Mouse (Mus musculus) embryo, embryonic 10.5 days (tissue): ENCODE results near the gene B3galt5.
"Not testable (repeated sequence)": the region's sequence is repeated elsewhere in the genome, so short reads cannot be mapped to it uniquely, and the experiment has no call there.

ENCODE experiments used
- DNase-seq: peaks from one replicate; pipeline ENCODE4 v3.0.0-alpha.2; 2015; ENCODE audit warnings: low spot score

B3galt5 gene

DNA sequence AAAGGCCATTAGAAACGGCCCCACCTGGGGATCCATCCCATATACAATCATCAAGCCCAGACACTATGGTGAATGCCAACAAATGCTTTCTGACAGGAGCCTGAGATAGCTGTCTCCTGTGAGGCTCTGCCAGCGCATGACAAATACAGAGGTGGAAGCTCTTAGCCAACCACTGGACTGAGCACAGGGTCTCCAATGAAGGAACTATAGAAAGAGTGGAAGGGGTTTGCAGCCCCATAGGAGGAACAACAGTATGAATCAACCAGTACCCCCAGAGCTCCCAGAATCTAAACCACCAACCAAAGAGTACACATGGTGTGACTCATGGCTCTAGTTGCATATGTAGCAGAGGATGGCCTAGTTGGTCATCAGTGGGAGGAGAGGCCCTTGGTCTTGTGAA, 36.1 kb downstream of the B3galt5 start:
- DNase-seq = no peak

GRCm38 (mm10) chr16:96272929-96273619, 37.5 kb downstream of the B3galt5 start:
- DNase-seq = no peak

GRCm38 (mm10) chr16:96276596-96276995, 41.0 kb downstream of the B3galt5 start:
- DNase-seq = no peak

DNA sequence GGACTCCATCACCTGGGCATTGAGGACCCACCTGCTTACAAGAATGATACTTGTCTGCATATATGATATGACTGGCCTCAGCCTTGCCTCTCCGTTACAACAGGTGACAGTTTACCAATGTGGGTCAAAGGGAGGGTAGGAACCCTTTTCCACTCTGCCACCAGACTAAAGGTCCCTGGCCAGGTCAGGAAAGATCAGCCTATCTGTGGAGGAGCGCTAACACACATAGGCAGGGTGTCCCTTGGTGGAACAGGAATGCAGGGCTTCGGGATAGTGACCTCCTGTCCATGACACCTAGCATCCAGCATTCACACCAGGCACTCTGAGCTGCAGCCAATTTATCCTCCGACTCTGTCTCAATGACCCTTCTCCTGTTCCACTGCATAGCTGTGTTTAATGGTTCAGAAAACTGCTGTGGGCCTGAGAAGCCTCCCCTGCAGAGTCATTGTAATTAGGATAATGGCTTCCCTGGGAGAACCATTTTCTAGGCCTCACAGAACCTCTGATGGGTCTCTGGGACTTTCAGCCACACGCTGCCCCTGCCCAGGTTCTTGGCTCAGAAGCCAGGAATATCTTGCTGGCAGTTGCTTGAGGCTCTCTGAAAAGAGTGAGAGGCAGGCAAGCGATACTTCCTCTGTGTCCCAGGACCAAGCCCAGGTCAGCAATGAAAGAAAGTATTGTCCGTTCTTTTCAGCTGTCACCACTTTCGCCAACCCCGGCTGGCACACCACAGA, 43.1 kb downstream of the B3galt5 start:
- DNase-seq = peak; percentile 30

DNA sequence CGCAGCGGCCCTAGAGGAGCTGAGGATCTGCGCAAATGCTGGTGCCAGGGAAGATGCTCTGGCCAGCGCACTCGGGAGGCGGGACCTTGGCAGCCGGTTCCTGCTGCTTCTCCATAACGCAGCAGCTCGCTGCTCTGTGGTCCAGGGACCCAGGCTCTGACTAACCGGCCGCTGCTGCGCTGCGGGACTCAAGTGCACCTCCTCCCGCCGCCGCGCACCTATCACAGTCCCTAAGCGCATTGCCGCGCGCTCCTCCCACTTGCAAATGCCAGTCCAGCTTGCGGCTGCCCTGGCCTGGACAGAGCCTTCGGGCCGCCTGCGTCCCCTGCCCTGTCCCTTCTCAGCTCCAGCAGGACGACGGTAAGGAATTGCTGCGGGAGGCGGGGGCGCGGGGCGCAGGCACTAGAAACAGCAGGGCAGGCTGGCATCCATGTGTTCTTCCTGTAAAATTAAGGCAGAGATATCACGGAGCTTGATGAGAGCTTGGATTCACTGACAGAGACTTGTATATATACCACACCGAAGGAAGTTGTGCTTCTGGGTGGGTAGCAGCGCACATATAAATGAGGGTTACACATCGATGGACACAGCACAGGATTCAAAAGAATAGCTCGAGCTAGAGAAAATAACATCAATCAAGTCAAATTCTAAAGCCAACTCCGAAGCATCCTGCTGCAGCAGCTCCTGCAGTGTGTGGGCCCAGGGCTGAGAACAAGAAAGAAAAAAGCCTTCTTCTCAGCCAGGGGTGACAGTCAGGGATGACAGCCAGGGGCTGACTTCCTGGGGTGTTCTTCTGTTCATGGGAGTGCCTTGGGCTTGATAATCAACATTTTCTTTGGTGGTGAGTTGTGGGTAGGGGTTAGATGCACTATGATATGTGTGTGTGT, 45.4 kb downstream of the B3galt5 start:
- peak; percentile 78 for DNase-seq

DNA sequence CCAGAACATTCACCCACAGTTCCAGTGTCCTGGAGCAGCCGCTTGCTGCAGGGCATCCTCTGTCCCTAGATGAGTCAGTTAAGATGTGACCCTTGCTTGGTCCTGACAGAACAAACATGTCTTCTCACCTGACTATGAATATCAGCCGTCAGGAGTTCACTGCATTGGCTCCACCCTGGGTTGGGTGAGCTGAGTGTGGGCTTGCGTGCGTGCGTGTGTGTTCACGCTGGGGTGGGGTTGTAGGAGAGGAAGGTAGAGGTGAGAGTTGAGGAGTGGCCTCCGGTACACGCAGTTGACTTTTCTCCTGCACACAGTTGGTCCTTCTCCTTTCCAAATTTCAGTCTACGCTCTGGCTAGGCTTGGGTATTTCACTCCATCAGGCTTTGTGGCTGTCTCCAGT, 47.0 kb downstream of the B3galt5 start:
- no peak for DNase-seq

GRCm38 (mm10) chr16:96291885-96292284, 56.3 kb downstream of the B3galt5 start:
- no peak for DNase-seq

DNA sequence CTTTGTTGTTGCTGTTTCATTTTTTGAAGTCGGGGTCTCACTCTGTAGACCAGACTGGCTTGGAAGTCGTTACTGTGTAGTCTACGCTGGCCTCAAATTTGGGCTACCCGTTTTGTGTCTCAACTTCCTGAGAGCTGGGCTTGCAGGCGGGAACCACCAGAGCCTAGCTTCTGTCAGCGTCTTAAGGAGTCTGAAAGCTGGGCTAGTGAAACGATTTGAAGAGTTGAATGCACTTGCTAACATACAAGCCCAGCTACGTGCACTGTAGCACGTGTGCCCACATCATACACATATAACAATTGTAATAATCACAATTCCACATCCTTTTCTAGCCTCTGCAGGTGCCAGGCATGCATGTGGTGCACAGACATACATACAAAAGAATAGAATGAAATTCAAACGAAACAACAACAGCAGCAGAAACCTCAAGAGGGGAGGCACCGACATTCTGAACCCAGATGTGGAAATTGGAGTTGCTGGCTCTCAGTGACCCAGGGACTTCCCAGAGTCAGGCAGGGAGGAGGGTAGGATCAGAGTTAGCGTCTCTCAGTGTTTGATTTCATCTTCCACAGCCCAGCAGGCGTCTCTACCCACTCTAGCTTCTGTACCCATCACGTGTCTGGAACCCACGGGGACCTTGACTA, 57.1 kb downstream of the B3galt5 start:
- DNase-seq = no peak

DNA sequence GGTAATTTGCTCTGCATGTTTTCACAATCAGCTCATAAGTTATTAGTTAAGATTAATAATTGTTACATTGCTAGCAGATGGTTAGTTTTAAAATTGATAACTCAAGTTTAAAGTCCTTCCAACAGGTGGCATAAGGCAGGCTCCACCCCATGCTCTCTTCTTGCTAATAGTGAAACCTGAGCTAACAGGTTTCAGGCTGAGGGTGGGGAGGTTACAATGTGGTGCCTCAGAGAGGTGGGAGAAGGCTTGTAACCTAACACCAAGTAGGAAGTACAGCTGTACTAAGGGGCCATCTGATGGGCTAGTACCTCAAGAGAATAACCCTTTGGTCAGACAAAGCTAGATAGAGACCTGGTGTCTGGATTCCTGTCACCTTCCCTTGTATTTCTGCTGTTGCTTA, 62.5 kb downstream of the B3galt5 start:
- DNase-seq = no peak

GRCm38 (mm10) chr16:96298574-96298973, 63.0 kb downstream of the B3galt5 start:
- DNase-seq = no peak

- no peak for DNase-seq
Observed at GRCm38 (mm10) chr16:96303356-96303755, 67.8 kb downstream of the B3galt5 start.

DNA sequence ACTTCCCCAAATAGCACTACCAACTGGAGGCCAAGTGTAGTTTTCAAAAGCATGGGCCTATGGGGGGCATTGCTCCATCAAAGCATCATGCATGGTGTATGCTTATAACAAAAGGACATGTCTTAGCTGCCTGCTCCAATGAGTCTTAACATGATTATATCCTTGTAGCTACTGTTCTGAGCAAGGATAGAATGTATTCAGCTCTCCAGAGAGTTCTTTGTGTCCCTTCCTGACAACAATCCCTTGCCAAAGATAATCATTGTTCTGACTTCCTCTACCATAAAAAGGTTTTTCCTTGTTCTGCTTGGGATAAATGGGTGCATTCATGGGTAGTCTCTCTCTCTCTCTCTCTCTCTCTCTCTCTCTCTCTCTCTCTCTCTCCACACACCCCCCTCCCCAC, 68.8 kb downstream of the B3galt5 start:
- no peak for DNase-seq

GRCm38 (mm10) chr16:96306905-96307304, 71.3 kb downstream of the B3galt5 start:
- no peak for DNase-seq

GRCm38 (mm10) chr16:96317803-96318202, 82.2 kb downstream of the B3galt5 start:
- DNase-seq = no peak

DNA sequence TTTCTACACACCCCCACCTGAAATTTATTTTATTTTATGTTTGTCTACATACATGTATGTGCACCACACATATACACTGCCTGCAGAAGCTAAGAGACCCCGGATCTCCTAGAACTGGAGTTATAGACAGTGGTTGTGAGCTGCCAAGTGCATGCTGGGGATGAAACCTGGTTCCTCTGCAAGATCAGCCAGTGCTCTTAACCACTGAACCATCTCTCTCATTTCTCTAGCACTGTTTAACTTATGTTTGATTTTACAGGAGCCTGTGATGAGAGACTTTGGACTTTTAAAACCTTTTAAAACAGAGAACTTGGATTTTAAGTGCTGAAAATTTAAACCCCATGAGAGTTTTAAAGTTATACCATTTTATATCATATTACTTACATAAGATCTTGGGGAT, 87.1 kb downstream of the B3galt5 start:
- no peak for DNase-seq

DNA sequence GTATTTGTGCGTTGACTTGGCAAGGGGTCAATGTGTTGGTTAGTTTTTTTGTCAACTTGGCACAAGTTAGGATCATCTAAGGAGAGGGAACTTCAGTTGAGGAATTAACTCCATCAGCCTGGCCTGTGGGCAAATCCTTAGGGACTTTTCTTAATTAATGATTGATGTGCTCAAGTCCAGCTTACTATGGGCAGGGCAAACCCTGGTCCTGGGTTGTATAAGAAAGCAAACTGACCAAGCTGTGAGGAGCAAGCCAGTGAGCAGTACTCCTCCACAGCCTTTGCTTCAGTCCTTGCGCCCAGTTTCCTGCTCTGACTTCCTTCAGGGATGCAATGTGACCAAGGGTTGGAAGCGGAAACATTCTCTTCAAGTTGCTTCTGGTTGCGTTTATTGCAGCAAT, 87.6 kb downstream of the B3galt5 start:
- DNase-seq = no peak

DNA sequence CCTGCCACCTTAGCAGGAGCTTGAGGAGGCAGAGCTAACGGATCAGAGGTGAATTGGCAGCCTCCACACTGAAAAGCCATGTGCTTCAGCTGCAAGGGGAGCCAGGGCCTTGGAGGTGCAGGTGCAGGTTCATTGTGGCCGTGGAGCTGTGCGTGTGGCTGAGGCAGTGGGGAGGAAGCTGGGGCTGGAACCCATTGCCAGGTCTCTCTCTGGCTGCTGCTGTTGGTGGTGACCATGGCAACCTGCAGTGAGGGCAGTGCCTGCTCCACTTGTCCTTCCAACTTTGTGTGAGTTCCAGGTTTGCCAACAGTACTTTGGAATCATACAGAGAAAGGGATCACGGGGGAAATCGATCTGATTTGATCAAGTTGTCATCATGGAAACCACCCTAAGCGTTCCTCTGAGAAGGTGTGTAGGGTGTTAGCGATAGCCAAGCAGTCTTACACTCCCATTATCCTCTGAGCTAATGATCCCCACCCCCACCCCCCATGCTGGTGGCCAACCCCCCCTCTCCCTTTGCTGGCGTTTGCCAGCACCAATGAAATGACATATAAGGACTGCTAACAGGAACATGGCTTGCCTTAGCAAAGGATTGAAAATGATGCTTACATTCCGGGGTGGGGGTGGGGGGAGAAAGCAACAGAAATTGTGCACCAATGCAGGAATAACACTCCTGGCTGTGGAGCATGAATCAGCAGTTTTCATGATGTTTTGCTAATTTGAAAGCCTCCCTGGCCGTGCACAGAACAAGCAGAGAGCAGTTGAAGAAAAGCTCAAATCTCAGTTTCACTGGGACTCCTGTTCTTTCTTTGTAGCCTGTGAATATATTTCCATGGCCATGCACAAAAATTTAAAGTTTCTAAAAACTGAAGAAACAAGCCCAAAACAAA, 90.8 kb downstream of the B3galt5 start:
- no peak for DNase-seq

- DNase-seq = not testable (repeated sequence)
Observed at GRCm38 (mm10) chr16:96327251-96327650, 91.7 kb downstream of the B3galt5 start.

- DNase-seq = no peak
Observed at GRCm38 (mm10) chr16:96339570-96339969, 104.0 kb downstream of the B3galt5 start.

DNA sequence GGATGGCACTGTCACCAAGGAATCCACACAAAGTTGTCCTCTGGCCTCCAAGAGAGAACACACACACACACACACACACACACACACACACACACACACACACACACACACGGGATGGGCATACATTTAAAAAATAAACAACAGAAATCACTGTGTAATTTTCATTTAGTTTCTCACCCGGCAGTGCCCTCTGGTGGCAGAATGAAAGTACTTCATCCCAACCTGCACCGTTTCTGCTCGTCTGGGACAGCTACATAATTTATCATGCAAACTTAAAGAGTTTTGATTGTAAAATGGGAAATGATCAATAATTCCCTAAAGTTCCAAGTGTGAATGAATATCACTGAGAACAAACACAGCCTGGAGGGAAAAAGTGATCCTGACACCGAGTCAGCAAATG, 105.7 kb downstream of the B3galt5 start:
- peak; percentile 71 for DNase-seq

- DNase-seq = no peak
Observed at GRCm38 (mm10) chr16:96341945-96342344, 106.3 kb downstream of the B3galt5 start.
